Mouse (Mus musculus) midbrain, embryonic 11.5 days (tissue): Measurements from ENCODE around the gene Ralb. TPM values are rescaled to one million over a fixed set of nuclear protein-coding genes. Genes with fewer than 3 reads are reported as not detected.

ENCODE experiments used
- ATAC-seq: fragments of 200-750 bp; cut with Nextera tagmentation; 2 replicates; pipeline ENCODE4 v1.8.0; 2017; ENCODE audit warnings: moderate TSS enrichment, moderate library complexity; ENCODE audit not compliant: low FRiP score
- DNase-seq: peaks from one replicate; pipeline ENCODE4 v3.0.0; 2015; ENCODE audit warnings: low spot score; ENCODE audit errors: missing footprints
- H3K27ac ChIP-seq: fragments of 300-500 bp; sonication (generic); 2 replicates; pipeline ENCODE4 v1.5.1; 2014; ENCODE audit warnings: low read depth, low read length
- H3K27me3 ChIP-seq: fragments of 300-500 bp; sonication (generic); 2 replicates; pipeline ENCODE4 v1.6.1; 2014; ENCODE audit warnings: mild to moderate bottlenecking, low read length, moderate library complexity, mixed read lengths; ENCODE audit not compliant: control insufficient read depth, insufficient read depth
- H3K36me3 ChIP-seq: fragments of 300-500 bp; sonication (generic); 2 replicates; pipeline ENCODE4 v1.6.1; 2014; ENCODE audit warnings: mild to moderate bottlenecking, low read length, moderate library complexity, mixed read lengths; ENCODE audit not compliant: control insufficient read depth, insufficient read depth
- H3K4me1 ChIP-seq: fragments of 300-500 bp; sonication (generic); 2 replicates; pipeline ENCODE4 v1.6.1; 2014; ENCODE audit warnings: low read length; ENCODE audit not compliant: control insufficient read depth, insufficient read depth
- H3K4me2 ChIP-seq: fragments of 300-500 bp; sonication (generic); 2 replicates; pipeline ENCODE4 v1.6.1; 2014; ENCODE audit warnings: mild to moderate bottlenecking, moderate library complexity
- H3K4me3 ChIP-seq: fragments of 300-500 bp; sonication (generic); 2 replicates; pipeline ENCODE4 v1.5.1; 2014; ENCODE audit warnings: low read depth, low read length
- H3K9ac ChIP-seq: fragments of 300-500 bp; sonication (generic); 2 replicates; pipeline ENCODE4 v1.6.1; 2014; ENCODE audit warnings: low read length
- H3K9me3 ChIP-seq: fragments of 300-500 bp; sonication (generic); 2 replicates; pipeline ENCODE4 v1.6.1; 2016; ENCODE audit warnings: low read length; ENCODE audit not compliant: control insufficient read depth
- WGBS: fragments of 180-500 bp; shearing (Covaris S2); extraction: QIAGEN DNeasy Blood & Tissue Kit; methylation state at CpG from one replicate; pipeline ENCODE4 v1.1.7; 2014; 5-methylcytosine and 5-hydroxymethylcytosine counted together
- polyA plus RNA-seq: library from polyadenylated mRNA; unstranded; fragments of >200 nt; fragmentation: Nextera tagmentation; extraction: Ambion mirVana; gene quantifications from 2 replicates; pipeline ENCODE4 v1.2.1, GENCODE M21; 2014

The Ralb gene
- polyA plus RNA-seq, 1 experiment from 2014 or later, result 73.7 TPM

- H3K27me3 ChIP-seq, result peaks cover 7% of the 10 kb centered on the region
- no peak overlapping the region for H3K27ac ChIP-seq
- H3K9ac ChIP-seq, result no peak overlapping the region
- no peaks in the 10 kb centered on the region for H3K9me3 ChIP-seq
- WGBS, result 92% methylated on average over 11 of the region's 11 CpGs
- DNase-seq, result no peak
- H3K4me2 ChIP-seq, result no peak overlapping the region
- ATAC-seq, result no peak
- no peaks in the 10 kb centered on the region; the same call in 1 of the 2 replicates for H3K36me3 ChIP-seq
- no peak overlapping the region for H3K4me3 ChIP-seq
- peaks cover 8% of the 10 kb centered on the region; the same call in 1 of the 2 replicates for H3K4me1 ChIP-seq
Measured at GRCm38 (mm10) chr1:119502729-119503128, 1.9 kb downstream of the Ralb start.

- Histone ChIP-seq H3K9me3 (no peaks in the 10 kb centered on the region), H3K4me3 (no peak overlapping the region), H3K27me3 (peaks cover 7% of the 10 kb centered on the region), H3K9ac (no peak overlapping the region), H3K27ac (no peak overlapping the region), H3K4me1 (peaks cover 8% of the 10 kb centered on the region; the same call in 1 of the 2 replicates), H3K4me2 (no peak overlapping the region), H3K36me3 (no peaks in the 10 kb centered on the region; the same call in 1 of the 2 replicates)
- 84% methylated on average over 8 of the region's 8 CpGs for WGBS
- no peak for ATAC-seq
- no peak for DNase-seq
Measured at GRCm38 (mm10) chr1:119501881-119502280, 2.7 kb downstream of the Ralb start.

- no peaks in the 10 kb centered on the region for H3K27me3 ChIP-seq
- H3K9ac ChIP-seq, result no peak overlapping the region
- ATAC-seq (no peak), DNase-seq (no peak)
- no peaks in the 10 kb centered on the region; the same call in 1 of the 2 replicates for H3K36me3 ChIP-seq
- peaks cover 6% of the 10 kb centered on the region; the same call in 1 of the 2 replicates for H3K4me1 ChIP-seq
- 91% methylated on average over 10 of the region's 10 CpGs for WGBS
- no peak overlapping the region for H3K4me2 ChIP-seq
- H3K4me3 ChIP-seq, result no peak overlapping the region
- no peak overlapping the region for H3K27ac ChIP-seq
- no peaks in the 10 kb centered on the region for H3K9me3 ChIP-seq
Measured at GRCm38 (mm10) chr1:119499456-119499855, 5.1 kb downstream of the Ralb start.

- Histone ChIP-seq H3K9me3 (no peaks in the 10 kb centered on the region), H3K9ac (no peak overlapping the region), H3K27ac (no peak overlapping the region), H3K27me3 (no peaks in the 10 kb centered on the region), H3K36me3 (no peaks in the 10 kb centered on the region; the same call in 1 of the 2 replicates), H3K4me3 (no peak overlapping the region), H3K4me2 (no peak overlapping the region), H3K4me1 (peaks cover 1% of the 10 kb centered on the region; the same call in 1 of the 2 replicates)
- 87% methylated on average over 9 of the region's 9 CpGs for WGBS
- ATAC-seq, result no peak
- no peak for DNase-seq
Measured at GRCm38 (mm10) chr1:119498536-119499231, 5.9 kb downstream of the Ralb start.

- H3K4me3 ChIP-seq, result no peak overlapping the region
- no peak overlapping the region for H3K4me2 ChIP-seq
- no peaks in the 10 kb centered on the region; the same call in 1 of the 2 replicates for H3K36me3 ChIP-seq
- H3K9ac ChIP-seq, result no peak overlapping the region
- DNase-seq, result no peak
- H3K27me3 ChIP-seq, result no peaks in the 10 kb centered on the region; the same call in 1 of the 2 replicates
- 77% methylated on average over 5 of the region's 5 CpGs for WGBS
- ATAC-seq, result no peak
- H3K27ac ChIP-seq, result no peak overlapping the region
- no peaks in the 10 kb centered on the region for H3K9me3 ChIP-seq
- no peaks in the 10 kb centered on the region for H3K4me1 ChIP-seq
Measured at GRCm38 (mm10) chr1:119497346-119498004, 7.1 kb downstream of the Ralb start.

- DNase-seq, result no peak
- Histone ChIP-seq H3K4me3 (no peak overlapping the region), H3K9me3 (no peaks in the 10 kb centered on the region), H3K27ac (no peak overlapping the region), H3K9ac (no peak overlapping the region), H3K4me2 (no peak overlapping the region), H3K4me1 (no peaks in the 10 kb centered on the region), H3K36me3 (no peaks in the 10 kb centered on the region), H3K27me3 (no peaks in the 10 kb centered on the region; the same call in 1 of the 2 replicates)
- ATAC-seq, result no peak
- WGBS, result 89% methylated on average over 6 of the region's 6 CpGs
Measured at GRCm38 (mm10) chr1:119495396-119495775, 9.2 kb downstream of the Ralb start.

- Histone ChIP-seq H3K4me1 (no peaks in the 10 kb centered on the region), H3K27me3 (no peaks in the 10 kb centered on the region; the same call in 1 of the 2 replicates), H3K27ac (no peak overlapping the region), H3K4me3 (no peak overlapping the region), H3K9ac (no peak overlapping the region), H3K36me3 (no peaks in the 10 kb centered on the region), H3K4me2 (no peak overlapping the region), H3K9me3 (no peaks in the 10 kb centered on the region)
- DNase-seq (no peak), ATAC-seq (no peak)
- WGBS, result 92% methylated on average over 8 of the region's 9 CpGs
Measured at GRCm38 (mm10) chr1:119494712-119495395, 9.7 kb downstream of the Ralb start.

- no peak for ATAC-seq
Measured at GRCm38 (mm10) chr1:119494024-119494711, 10.4 kb downstream of the Ralb start.

More at GRCm38 (mm10) chr1:119494024-119494711, 10.4 kb downstream of the Ralb start:
- DNase-seq, result no peak
- Histone ChIP-seq H3K27me3 (no peaks in the 10 kb centered on the region; the same call in 1 of the 2 replicates), H3K4me3 (no peak overlapping the region), H3K4me2 (no peak overlapping the region), H3K9ac (no peak overlapping the region), H3K9me3 (no peaks in the 10 kb centered on the region), H3K4me1 (no peaks in the 10 kb centered on the region), H3K27ac (no peak overlapping the region), H3K36me3 (no peaks in the 10 kb centered on the region)
- 83% methylated on average over 2 of the region's 2 CpGs for WGBS
